Mouse (Mus musculus) lung, embryonic 16.5 days (tissue): ENCODE data around the gene Sfxn4. TPM values are rescaled to one million over a fixed set of nuclear protein-coding genes. Genes with fewer than 3 reads are reported as not detected.
A peak's percentile ranks its signal among the peaks of the same experiment; 100 is the strongest.

Experiments used
- ATAC-seq: fragments of 200-750 bp; cut with Nextera tagmentation; 2 replicates; pipeline ENCODE4 v1.8.0; 2017; ENCODE audit warnings: low read depth, mild to moderate bottlenecking, moderate library complexity
- H3K27ac ChIP-seq: fragments of 300-500 bp; sonication (generic); 2 replicates; pipeline ENCODE4 v1.5.1; 2014; ENCODE audit warnings: mild to moderate bottlenecking, control low read depth, low read length
- H3K27me3 ChIP-seq: fragments of 300-500 bp; sonication (generic); 2 replicates; pipeline ENCODE4 v1.6.1; 2014; ENCODE audit warnings: low read depth, low read length, mixed read lengths; ENCODE audit not compliant: control insufficient read depth, insufficient read depth
- H3K36me3 ChIP-seq: fragments of 300-500 bp; sonication (generic); 2 replicates; pipeline ENCODE4 v1.6.1; 2014; ENCODE audit warnings: low read length; ENCODE audit not compliant: control insufficient read depth, insufficient read depth
- H3K4me1 ChIP-seq: fragments of 300-500 bp; sonication (generic); replicated peaks from 2 replicates; pipeline ENCODE4 v1.6.1; 2014; ENCODE audit warnings: low read length, mixed read lengths; ENCODE audit not compliant: control insufficient read depth, insufficient read depth
- H3K4me2 ChIP-seq: fragments of 300-500 bp; sonication (generic); 2 replicates; pipeline ENCODE4 v1.6.1; 2014; ENCODE audit warnings: low read depth, low read length, control low read depth
- H3K4me3 ChIP-seq: fragments of 300-500 bp; sonication (generic); 2 replicates; pipeline ENCODE4 v1.5.1; 2014; ENCODE audit warnings: mild to moderate bottlenecking, low read length, control low read depth
- H3K9ac ChIP-seq: fragments of 300-500 bp; sonication (generic); 2 replicates; pipeline ENCODE4 v1.6.1; 2014; ENCODE audit warnings: low read length, control low read depth
- H3K9me3 ChIP-seq: fragments of 300-500 bp; sonication (generic); 2 replicates; pipeline ENCODE4 v1.6.1; 2016; ENCODE audit warnings: low read length; ENCODE audit not compliant: control insufficient read depth
- WGBS: fragments of 180-500 bp; shearing (Covaris S2); extraction: QIAGEN DNeasy Blood & Tissue Kit; methylation state at CpG from one replicate; pipeline ENCODE4 v1.1.7; 2014; 5-methylcytosine and 5-hydroxymethylcytosine counted together
- polyA plus RNA-seq: library from polyadenylated mRNA; unstranded; fragments of >200 nt; fragmentation: Nextera tagmentation; extraction: Ambion mirVana; gene quantifications from 2 replicates; pipeline ENCODE4 v1.2.1, GENCODE M21; 2015

Gene Sfxn4
- polyA plus RNA-seq, 1 experiment from 2014 or later, result 6.0 TPM

- Histone ChIP-seq H3K9me3 (no peaks in the 10 kb centered on the region), H3K27ac (no peak overlapping the region), H3K4me1 (peaks cover 7% of the 10 kb centered on the region; the same call in 1 of the 2 replicates), H3K4me2 (no peak overlapping the region), H3K4me3 (no peak overlapping the region), H3K9ac (no peak overlapping the region), H3K27me3 (no peaks in the 10 kb centered on the region), H3K36me3 (no peaks in the 10 kb centered on the region)
- no peak for ATAC-seq
- WGBS, result 93% methylated on average over 2 of the region's 2 CpGs
Observed at GRCm38 (mm10) chr19:60809927-60810326, 51.4 kb downstream of the Sfxn4 start.

- Histone ChIP-seq H3K27me3 (no peaks in the 10 kb centered on the region), H3K36me3 (no peaks in the 10 kb centered on the region), H3K4me3 (no peak overlapping the region), H3K4me2 (no peak overlapping the region), H3K9ac (no peak overlapping the region), H3K4me1 (no peaks in the 10 kb centered on the region), H3K27ac (no peak overlapping the region), H3K9me3 (no peaks in the 10 kb centered on the region)
- ATAC-seq, result no peak
- 54% methylated on average over 2 of the region's 2 CpGs for WGBS
Observed at GRCm38 (mm10) chr19:60804903-60805302, 56.4 kb downstream of the Sfxn4 start.

- Histone ChIP-seq H3K4me2 (no peak overlapping the region), H3K4me3 (no peak overlapping the region), H3K27ac (no peak overlapping the region), H3K4me1 (no peaks in the 10 kb centered on the region), H3K9me3 (no peaks in the 10 kb centered on the region), H3K27me3 (no peaks in the 10 kb centered on the region), H3K9ac (no peak overlapping the region), H3K36me3 (no peaks in the 10 kb centered on the region)
- no peak for ATAC-seq
- 65% methylated on average over 7 of the region's 7 CpGs for WGBS
Observed at GRCm38 (mm10) chr19:60799867-60800569, 61.3 kb downstream of the Sfxn4 start.

- 84% methylated on average over 2 of the region's 2 CpGs for WGBS
- ATAC-seq, result no peak
Observed at GRCm38 (mm10) chr19:60797415-60797814, 63.9 kb downstream of the Sfxn4 start.

GRCm38 (mm10) chr19:60795244-60795643, 66.0 kb downstream of the Sfxn4 start:
- H3K27ac ChIP-seq, result no peak overlapping the region
- no peaks in the 10 kb centered on the region for H3K36me3 ChIP-seq
- no peak for ATAC-seq
- H3K4me3 ChIP-seq, result no peak overlapping the region
- H3K9ac ChIP-seq, result no peak overlapping the region
- H3K27me3 ChIP-seq, result no peaks in the 10 kb centered on the region
- no peak overlapping the region for H3K4me2 ChIP-seq
- peaks cover 5% of the 10 kb centered on the region; the same call in 1 of the 2 replicates for H3K4me1 ChIP-seq
- 67% methylated on average over 2 of the region's 2 CpGs for WGBS
- H3K9me3 ChIP-seq, result no peaks in the 10 kb centered on the region

More at GRCm38 (mm10) chr19:60797415-60797814, 63.9 kb downstream of the Sfxn4 start:
- no peaks in the 10 kb centered on the region for H3K9me3 ChIP-seq
- no peak overlapping the region for H3K27ac ChIP-seq
- H3K4me2 ChIP-seq, result no peak overlapping the region
- H3K27me3 ChIP-seq, result no peaks in the 10 kb centered on the region
- H3K4me3 ChIP-seq, result no peak overlapping the region
- H3K4me1 ChIP-seq, result no peaks in the 10 kb centered on the region
- H3K36me3 ChIP-seq, result no peaks in the 10 kb centered on the region
- H3K9ac ChIP-seq, result no peak overlapping the region

- Histone ChIP-seq H3K4me3 (no peak overlapping the region), H3K27ac (no peak overlapping the region), H3K4me1 (peaks cover 5% of the 10 kb centered on the region; the same call in 1 of the 2 replicates), H3K9ac (no peak overlapping the region), H3K4me2 (no peak overlapping the region), H3K36me3 (no peaks in the 10 kb centered on the region), H3K9me3 (no peaks in the 10 kb centered on the region), H3K27me3 (no peaks in the 10 kb centered on the region)
- WGBS, result 79% methylated on average over 2 of the region's 2 CpGs
- ATAC-seq, result no peak
Observed at GRCm38 (mm10) chr19:60793170-60793707, 68.0 kb downstream of the Sfxn4 start.

GRCm38 (mm10) chr19:60791164-60791563, 70.1 kb downstream of the Sfxn4 start:
- peak overlapping the region; percentile 80 for H3K4me2 ChIP-seq
- no peaks in the 10 kb centered on the region for H3K36me3 ChIP-seq
- H3K27me3 ChIP-seq, result no peaks in the 10 kb centered on the region
- H3K9me3 ChIP-seq, result no peaks in the 10 kb centered on the region
- H3K4me3 ChIP-seq, result peak overlapping the region; percentile 100
- H3K27ac ChIP-seq, result peak overlapping the region; percentile 99
- ATAC-seq, result no peak
- WGBS, result 13% methylated on average over 9 of the region's 9 CpGs
- peak overlapping the region; percentile 97 for H3K9ac ChIP-seq
- peaks cover 13% of the 10 kb centered on the region for H3K4me1 ChIP-seq

- H3K27me3 ChIP-seq, result no peaks in the 10 kb centered on the region
- H3K27ac ChIP-seq, result peak within 1 kb of the TSS; percentile 99
- peak within 1 kb of the TSS; percentile 97 for H3K9ac ChIP-seq
- peaks cover 17% of the 10 kb centered on the region for H3K4me1 ChIP-seq
- no peaks in the 10 kb centered on the region for H3K36me3 ChIP-seq
- ATAC-seq, result peak; percentile 97
- under 1% methylated on average over 56 of the region's 57 CpGs for WGBS
- H3K9me3 ChIP-seq, result no peaks in the 10 kb centered on the region
- peak within 1 kb of the TSS; percentile 80 for H3K4me2 ChIP-seq
- H3K4me3 ChIP-seq, result peak within 1 kb of the TSS; percentile 100
Observed at GRCm38 (mm10) chr19:60790551-60791161, 70.6 kb downstream of the Sfxn4 start, which contains the start of gene Eif3a. TSS of gene Eif3a (minus strand) at chr19:60790658.

GRCm38 (mm10) chr19:60789919-60790506, 71.3 kb downstream of the Sfxn4 start:
- H3K27me3 ChIP-seq, result no peaks in the 10 kb centered on the region
- peak; percentile 72 for ATAC-seq
- H3K4me3 ChIP-seq, result peak overlapping the region; percentile 100
- H3K9me3 ChIP-seq, result no peaks in the 10 kb centered on the region
- under 1% methylated on average over 60 of the region's 60 CpGs for WGBS
- H3K4me1 ChIP-seq, result peaks cover 17% of the 10 kb centered on the region
- peak overlapping the region; percentile 97 for H3K9ac ChIP-seq
- peak overlapping the region; percentile 80 for H3K4me2 ChIP-seq
- peak overlapping the region; percentile 99 for H3K27ac ChIP-seq
- no peaks in the 10 kb centered on the region for H3K36me3 ChIP-seq
